Mouse (Mus musculus) megakaryocyte progenitor cell, adult 5-6 weeks (primary cell): ENCODE data around the gene Ppp1r7. TPM values are rescaled to one million over a fixed set of nuclear protein-coding genes. Genes with fewer than 3 reads are reported as not detected.
"Not testable (repeated sequence)": the region's sequence is repeated elsewhere in the genome, so short reads cannot be mapped to it uniquely, and the experiment has no call there.

Experiments used
- ATAC-seq: replicated peaks from 2 replicates; pipeline ENCODE4 v1.8.0; 2016; ENCODE audit warnings: mild to moderate bottlenecking, moderate TSS enrichment, inconsistent platforms; ENCODE audit not compliant: poor library complexity
- total RNA-seq, 2 experiments: library from RNA; stranded (forward) in 1 of 2; stranded (reverse) in 1 of 2; fragments of 157-497, 149-512 nt in 1 of 2; fragments of 200-1000 nt in 1 of 2; gene quantifications; 2 replicates each; pipeline versions ENCODE4 v1.2.3 to v1.2.4; 2015 to 2017

Gene Ppp1r7
- total RNA-seq (2015) (27.1 and 43.2 TPM in 2 replicates), total RNA-seq (2017) (16.0 and 26.1 TPM in 2 replicates)

- peak; percentile 89 for ATAC-seq
These were observed at the start of gene Ppp1r7, which contains the start of gene Pask for GRCm38 (mm10) chr1:93342648-93343503. Gene Ppp1r7 (plus strand): TSS chr1:93342854. Gene Pask (minus strand): TSS chr1:93343482.

GRCm38 (mm10) chr1:93294491-93294890 lies 48.2 kb upstream of the Ppp1r7 start:
- not testable (repeated sequence) for ATAC-seq

- no peak for ATAC-seq
These were observed 42.9 kb upstream of the Ppp1r7 start for GRCm38 (mm10) chr1:93299791-93300190.

GRCm38 (mm10) chr1:93300578-93300977 lies 42.1 kb upstream of the Ppp1r7 start:
- ATAC-seq, result no peak

- ATAC-seq, result peak; percentile 100
These were observed 36.9 kb upstream of the Ppp1r7 start, which contains the start of gene Mterf4 for GRCm38 (mm10) chr1:93305581-93306337. Gene Mterf4 (minus strand): TSS chr1:93305915.

GRCm38 (mm10) chr1:93323973-93324372 lies 18.7 kb upstream of the Ppp1r7 start:
- peak; percentile 73 for ATAC-seq

- ATAC-seq, result no peak
These were observed 16.2 kb upstream of the Ppp1r7 start for GRCm38 (mm10) chr1:93326446-93326845.

GRCm38 (mm10) chr1:93334621-93335020 lies 8.0 kb upstream of the Ppp1r7 start:
- no peak for ATAC-seq

GRCm38 (mm10) chr1:93343504-93344047 lies 922 bp downstream of the Ppp1r7 start:
- peak; percentile 85 for ATAC-seq

GRCm38 (mm10) chr1:93347176-93347575 lies 4.5 kb downstream of the Ppp1r7 start:
- no peak for ATAC-seq

- no peak for ATAC-seq
These were observed 7.0 kb downstream of the Ppp1r7 start for GRCm38 (mm10) chr1:93349701-93350100.

GRCm38 (mm10) chr1:93352724-93353123 lies 10.1 kb downstream of the Ppp1r7 start:
- no peak for ATAC-seq

GRCm38 (mm10) chr1:93362661-93363060 lies 20.0 kb downstream of the Ppp1r7 start:
- ATAC-seq, result no peak

GRCm38 (mm10) chr1:93365641-93366040 lies 23.0 kb downstream of the Ppp1r7 start:
- peak; percentile 65 for ATAC-seq

- no peak for ATAC-seq
These were observed 31.0 kb downstream of the Ppp1r7 start, which contains the start of gene Ano7 for GRCm38 (mm10) chr1:93373665-93374064. Gene Ano7 (plus strand): TSS chr1:93373930.

GRCm38 (mm10) chr1:93377307-93377706 lies 34.7 kb downstream of the Ppp1r7 start:
- ATAC-seq, result no peak

GRCm38 (mm10) chr1:93379117-93379516 lies 36.5 kb downstream of the Ppp1r7 start:
- ATAC-seq, result no peak

- ATAC-seq, result no peak
These were observed 44.5 kb downstream of the Ppp1r7 start for GRCm38 (mm10) chr1:93387198-93387597.

- no peak for ATAC-seq
These were observed 46.3 kb downstream of the Ppp1r7 start for GRCm38 (mm10) chr1:93388906-93389305.

GRCm38 (mm10) chr1:93401191-93402052 lies 58.8 kb downstream of the Ppp1r7 start:
- ATAC-seq, result peak; percentile 61
